Comparison of ENCODE assay signal across 17 mouse cellular contexts in genomic region chr15:78692505-78692904, GRCm38 (mm10). TPM values are rescaled to one million over a fixed set of nuclear protein-coding genes. Genes with fewer than 3 reads are reported as not detected.
DNase-seq lines count a peak whose midpoint lies in the region.
"Had no signal": no experiment of that assay in that cellular context is flagged by ENCODE, and none has a peak within 500 bp of the region (broad histone marks: within the 10 kb centered on the region; RNA-seq: fewer than 3 reads in every experiment).

No protein-coding gene starts in this region.

- intact Hi-C loops in gastrocnemius, postnatal 14 days (cut with DNase I; ENCODE audit: low total_unique reads), result no loop called here

- DNase-seq in gastrocnemius, postnatal 14 days, result peak; percentile 40
- no peak for DNase-seq in gastrocnemius, adult 8-10 months (ENCODE audit: low spot score in 2 of 2)
- peak; percentile 33 for DNase-seq in lung, postnatal 10 days
- no peak for DNase-seq in lung, postnatal 4 days
- peak; percentile 32 for DNase-seq in MN1 (ENCODE audit: low spot score)
- DNase-seq in gastrocnemius, postnatal 25 days, result peak; percentile 26
- DNase-seq in urinary bladder, adult 18-20 months (ENCODE audit: low spot score in 2 of 2), result no peak
- DNase-seq: adrenal gland, postnatal 10 days; cerebellum, adult 2 months; cerebellum, postnatal 36 days; embryo, embryonic 11 days; kidney, postnatal 36 days; liver; right cerebral cortex, adult 18-20 months; thymus, adult 18-20 months; thymus, postnatal 36 days had no signal

RNA-seq across cellular contexts. Expression of gene Elfn2, which starts 26.1 kb away (rescaled TPM):
- total RNA-seq in gastrocnemius, postnatal 14 days (2021), result under 1 TPM; 0.07 to 0.62 TPM
- under 1 TPM in 3 of 4 experiments, not detected in 1; 0.05 to 0.11 (median 0.07) TPM for total RNA-seq in gastrocnemius, adult 8-10 months (2022)
- total RNA-seq in gastrocnemius, postnatal 25 days (2021), result under 1 TPM; 0.05 to 0.31 TPM
- total RNA-seq: monocyte, adult 5-6 weeks had no signal

Comparison
In these comparisons a context has a peak if more than half of its experiments do, and no peak if none do; other contexts are left out.
1. DNase-seq: peak in gastrocnemius, postnatal 14 days (single experiment), lung, postnatal 10 days (single experiment), MN1 (single experiment) and gastrocnemius, postnatal 25 days (single experiment); none in gastrocnemius, adult 8-10 months (0 of 2), lung, postnatal 4 days (0 of 2) and urinary bladder, adult 18-20 months (0 of 2).